In genomic region chr17:35515911-35516640, GRCm38 (mm10) we compare ENCODE assay signal across 9 mouse cellular contexts. TPM values are rescaled to one million over a fixed set of nuclear protein-coding genes. Genes with fewer than 3 reads are reported as not detected.
A peak's percentile ranks its signal among the peaks of the same experiment; 100 is the strongest.
DNase-seq lines count a peak whose midpoint lies in the region; ATAC-seq lines count a peak whose summit lies in the region.
"Had no signal": no experiment of that assay in that cellular context is flagged by ENCODE, and none has a peak within 500 bp of the region (broad histone marks: within the 10 kb centered on the region; RNA-seq: fewer than 3 reads in every experiment).

No protein-coding gene starts in this region.

- peak; percentile 43 for DNase-seq in adrenal gland, postnatal 10 days
- DNase-seq in adrenal gland, adult 2 months = no peak
- DNase-seq in CD4-positive, CD25-positive, alpha-beta regulatory T cell, adult 2 months (ENCODE audit: low read depth, low spot score) = peak; percentile 57
- DNase-seq in induced T-regulatory cell, adult 2 months (ENCODE audit: low read depth) = peak; percentile 73
- peak; percentile 51 for DNase-seq in retina, embryonic 14.5 days (ENCODE audit: low spot score)
- DNase-seq in gastrocnemius, adult 18-20 months (ENCODE audit: low spot score) = no peak

- peak overlapping the region; percentile 34; the same call in 1 of the 2 replicates for H3K27ac ChIP-seq in embryonic facial prominence, embryonic 13.5 days
- peak overlapping the region; percentile 38 for H3K27ac ChIP-seq in liver, embryonic 16.5 days (ENCODE audit: low read length)

- peaks cover 41% of the 10 kb centered on the region for H3K4me1 ChIP-seq in embryonic facial prominence, embryonic 13.5 days
- H3K4me1 ChIP-seq in liver, embryonic 16.5 days (ENCODE audit: control insufficient read depth, low read depth, low read length) = peaks cover 31% of the 10 kb centered on the region

- ATAC-seq in embryonic facial prominence, embryonic 13.5 days (ENCODE audit: insufficient number of reproducible peaks, insufficient read depth, low FRiP score, low TSS enrichment, low read depth) = no peak
- ATAC-seq in liver, embryonic 16.5 days (ENCODE audit: low read depth) = no peak

- peak overlapping the region; percentile 60 for H3K4me3 ChIP-seq in embryonic facial prominence, embryonic 13.5 days
- peak overlapping the region; percentile 81 for H3K4me3 ChIP-seq in liver, embryonic 16.5 days (ENCODE audit: low read depth, low read length)

- peak overlapping the region; percentile 89 for H3K4me2 ChIP-seq in embryonic facial prominence, embryonic 13.5 days
- H3K4me2 ChIP-seq in liver, embryonic 16.5 days (ENCODE audit: low read depth, low read length) = peak overlapping the region; percentile 80

- H3K9ac ChIP-seq in embryonic facial prominence, embryonic 13.5 days = peak overlapping the region; percentile 76
- peak overlapping the region; percentile 74 for H3K9ac ChIP-seq in liver, embryonic 16.5 days (ENCODE audit: low read depth, low read length)

- peaks cover 14% of the 10 kb centered on the region for H3K36me3 ChIP-seq in embryonic facial prominence, embryonic 13.5 days
- peaks cover 17% of the 10 kb centered on the region for H3K36me3 ChIP-seq in liver, embryonic 16.5 days (ENCODE audit: control insufficient read depth, insufficient read depth)

- no peaks in the 10 kb centered on the region for H3K27me3 ChIP-seq in embryonic facial prominence, embryonic 13.5 days
- no peaks in the 10 kb centered on the region for H3K27me3 ChIP-seq in liver, embryonic 16.5 days (ENCODE audit: control insufficient read depth, insufficient read depth, low read depth, low read length)

- WGBS in embryonic facial prominence, embryonic 13.5 days = 7% methylated on average over 25 of the region's 25 CpGs
- 13% methylated on average over 25 of the region's 25 CpGs for WGBS in liver, embryonic 16.5 days (ENCODE audit: insufficient replicate concordance)

- H3K9me3 ChIP-seq in embryonic facial prominence, embryonic 13.5 days = no peaks in the 10 kb centered on the region
- H3K9me3 ChIP-seq in liver, embryonic 16.5 days (replicated peaks; ENCODE audit: control insufficient read depth, low read length) = no peaks in the 10 kb centered on the region

RNA-seq across cellular contexts. Expression of gene Tcf19, which starts 0.5 kb away (rescaled TPM):
- total RNA-seq in adrenal gland, postnatal 10 days (2021) = 10 to 100 TPM; 20.3 to 25.1 TPM
- total RNA-seq in adrenal gland, adult 2 months (2021) = 1 to 10 TPM; 4.6 to 5.0 TPM
- polyA plus RNA-seq in adrenal gland, adult 2 months (2012; rRNA removed) = 7.6 and 9.5 TPM in 2 replicates
- 74.1 and 78.2 TPM in 2 replicates for polyA plus RNA-seq in embryonic facial prominence, embryonic 13.5 days (2015; fragmentation: Nextera tagmentation; extraction: Ambion mirVana)
- 39.5 and 40.2 TPM in 2 replicates for polyA plus RNA-seq in liver, embryonic 16.5 days (2015; fragmentation: Nextera tagmentation; extraction: Ambion mirVana)
- total RNA-seq in gastrocnemius, adult 18-20 months (2021) = under 1 TPM; 0.66 TPM

RNA-seq across cellular contexts. Expression of gene Cchcr1, which starts 0.8 kb away (rescaled TPM):
- total RNA-seq in adrenal gland, postnatal 10 days (2021) = 10 to 100 TPM in 1 of 2 experiments, 1 to 10 TPM in 1; 9.9 to 15.8 TPM
- 1 to 10 TPM; 6.2 to 8.0 TPM for total RNA-seq in adrenal gland, adult 2 months (2021)
- 2.9 and 3.9 TPM in 2 replicates for polyA plus RNA-seq in adrenal gland, adult 2 months (2012; rRNA removed)
- 23.2 and 24.2 TPM in 2 replicates for polyA plus RNA-seq in embryonic facial prominence, embryonic 13.5 days (2015; fragmentation: Nextera tagmentation; extraction: Ambion mirVana)
- 7.5 and 8.2 TPM in 2 replicates for polyA plus RNA-seq in liver, embryonic 16.5 days (2015; fragmentation: Nextera tagmentation; extraction: Ambion mirVana)
- 1 to 10 TPM; 1.3 to 2.1 TPM for total RNA-seq in gastrocnemius, adult 18-20 months (2021)

RNA-seq across cellular contexts. Expression of gene Pou5f1, which starts 10.3 kb away (rescaled TPM):
- under 1 TPM; 0.18 to 0.64 TPM for total RNA-seq in adrenal gland, postnatal 10 days (2021)
- not detected for total RNA-seq in adrenal gland, adult 2 months (2021)
- not detected in 2 replicates for polyA plus RNA-seq in adrenal gland, adult 2 months (2012; rRNA removed)
- not detected in 2 replicates for polyA plus RNA-seq in embryonic facial prominence, embryonic 13.5 days (2015; fragmentation: Nextera tagmentation; extraction: Ambion mirVana)
- not detected in 2 replicates for polyA plus RNA-seq in liver, embryonic 16.5 days (2015; fragmentation: Nextera tagmentation; extraction: Ambion mirVana)
- total RNA-seq in gastrocnemius, adult 18-20 months (2021) = not detected

RNA-seq across cellular contexts. Expression of gene Psors1c2, which starts 16.9 kb away (rescaled TPM):
- total RNA-seq in adrenal gland, postnatal 10 days (2021) = not detected
- total RNA-seq in adrenal gland, adult 2 months (2021) = not detected
- not detected in 2 replicates for polyA plus RNA-seq in adrenal gland, adult 2 months (2012; rRNA removed)
- polyA plus RNA-seq in embryonic facial prominence, embryonic 13.5 days (2015; fragmentation: Nextera tagmentation; extraction: Ambion mirVana) = 1.5 and 1.9 TPM in 2 replicates
- 0.17 and 0.19 TPM in 2 replicates for polyA plus RNA-seq in liver, embryonic 16.5 days (2015; fragmentation: Nextera tagmentation; extraction: Ambion mirVana)
- total RNA-seq in gastrocnemius, adult 18-20 months (2021) = not detected
- total RNA-seq: hematopoietic stem cell, adult 5-6 weeks had no signal

RNA-seq across cellular contexts. Expression of gene Cdsn, which starts 35.9 kb away (rescaled TPM):
- total RNA-seq in adrenal gland, postnatal 10 days (2021) = under 1 TPM; 0.24 to 0.30 TPM
- total RNA-seq in adrenal gland, adult 2 months (2021) = under 1 TPM; 0.20 to 0.62 TPM
- polyA plus RNA-seq in adrenal gland, adult 2 months (2012; rRNA removed) = 7.3 and 7.4 TPM in 2 replicates
- 0.10 TPM in 1 of 2 replicates, not detected in the other for polyA plus RNA-seq in embryonic facial prominence, embryonic 13.5 days (2015; fragmentation: Nextera tagmentation; extraction: Ambion mirVana)
- 0.02 TPM in 1 of 2 replicates, not detected in the other for polyA plus RNA-seq in liver, embryonic 16.5 days (2015; fragmentation: Nextera tagmentation; extraction: Ambion mirVana)
- under 1 TPM; 0.09 to 0.69 TPM for total RNA-seq in gastrocnemius, adult 18-20 months (2021)
- total RNA-seq: hematopoietic stem cell, adult 5-6 weeks had no signal

Comparison
In these comparisons a context has a peak if more than half of its experiments do, and no peak if none do; other contexts are left out.
1. DNase-seq: peak in adrenal gland, postnatal 10 days (single experiment), CD4-positive, CD25-positive, alpha-beta regulatory T cell, adult 2 months (single experiment), induced T-regulatory cell, adult 2 months (single experiment) and retina, embryonic 14.5 days (single experiment); none in adrenal gland, adult 2 months (single experiment) and gastrocnemius, adult 18-20 months (single experiment).